Mouse (Mus musculus) embryonic facial prominence, embryonic 10.5 days (tissue): ENCODE results near the gene Tulp1. TPM values are rescaled to one million over a fixed set of nuclear protein-coding genes. Genes with fewer than 3 reads are reported as not detected.

Experiments
- DNase-seq: peaks from one replicate; pipeline ENCODE4 v3.0.0-alpha.2; 2017; ENCODE audit warnings: low spot score
- H3K27ac ChIP-seq: fragments of 300-500 bp; sonication (generic); replicated peaks from 2 replicates; pipeline ENCODE4 v1.5.1; 2016; ENCODE audit warnings: mild to moderate bottlenecking
- H3K27me3 ChIP-seq: fragments of 300-500 bp; sonication (generic); replicated peaks from 2 replicates; pipeline ENCODE4 v1.6.1; 2016; ENCODE audit warnings: low read depth, mild to moderate bottlenecking; ENCODE audit not compliant: poor library complexity, severe bottlenecking
- H3K36me3 ChIP-seq: fragments of 300-500 bp; sonication (generic); replicated peaks from 2 replicates; pipeline ENCODE4 v1.6.1; 2016; ENCODE audit warnings: mild to moderate bottlenecking, moderate library complexity
- H3K4me1 ChIP-seq: fragments of 300-500 bp; sonication (generic); 2 replicates; pipeline ENCODE4 v1.6.1; 2016
- H3K4me3 ChIP-seq: fragments of 300-500 bp; sonication (generic); 2 replicates; pipeline ENCODE4 v1.5.1; 2016; ENCODE audit warnings: mild to moderate bottlenecking, moderate library complexity
- H3K9me3 ChIP-seq: fragments of 300-500 bp; sonication (generic); 2 replicates; pipeline ENCODE4 v1.6.1; 2016; ENCODE audit warnings: mild to moderate bottlenecking
- WGBS: fragments of 180-500 bp; shearing (Covaris S2); methylation state at CpG from one replicate; pipeline ENCODE4 v1.1.7; 2016; 5-methylcytosine and 5-hydroxymethylcytosine counted together
- polyA plus RNA-seq: library from polyadenylated mRNA; unstranded; fragments of >200 nt; fragmentation: Nextera tagmentation; extraction: Ambion mirVana; gene quantifications from 2 replicates; pipeline ENCODE4 v1.2.1, GENCODE M21; 2016

The Tulp1 gene
- polyA plus RNA-seq, 1 experiment from 2014 or later: 4.9 TPM

GRCm38 (mm10) chr17:28347327-28347726 is 17.7 kb downstream of the Tulp1 start:
- no peak for DNase-seq
- 81% methylated on average over 10 of the region's 10 CpGs for WGBS
- H3K4me3 ChIP-seq: peak overlapping the region; percentile 4; the same call in 1 of the 2 replicates
- no peak overlapping the region for H3K27ac ChIP-seq
- H3K27me3 ChIP-seq: peaks cover 43% of the 10 kb centered on the region
- no peaks in the 10 kb centered on the region for H3K9me3 ChIP-seq
- 0 out of 2 replicates have a peak, but pooled peaks cover 2% of the 10 kb centered on the region for H3K36me3 ChIP-seq
- H3K4me1 ChIP-seq: peaks cover 96% of the 10 kb centered on the region

- Histone ChIP-seq H3K4me1 (peaks cover 96% of the 10 kb centered on the region), H3K27ac (peak overlapping the region; percentile 84), H3K4me3 (peak overlapping the region; percentile 44), H3K9me3 (no peaks in the 10 kb centered on the region), H3K36me3 (peaks cover 8% of the 10 kb centered on the region), H3K27me3 (peaks cover 39% of the 10 kb centered on the region)
- 6% methylated on average over 10 of the region's 10 CpGs for WGBS
- peak; percentile 61 for DNase-seq
Observed at GRCm38 (mm10) chr17:28345882-28346281, 19.1 kb downstream of the Tulp1 start.

GRCm38 (mm10) chr17:28345271-28345721 is 19.7 kb downstream of the Tulp1 start:
- Histone ChIP-seq H3K27me3 (peaks cover 39% of the 10 kb centered on the region), H3K27ac (peak overlapping the region; percentile 84), H3K9me3 (no peaks in the 10 kb centered on the region), H3K4me1 (peaks cover 98% of the 10 kb centered on the region), H3K4me3 (peak overlapping the region; percentile 44), H3K36me3 (peaks cover 14% of the 10 kb centered on the region)
- no peak for DNase-seq
- 8% methylated on average over 8 of the region's 8 CpGs for WGBS

GRCm38 (mm10) chr17:28344670-28345069 is 20.4 kb downstream of the Tulp1 start:
- no peak for DNase-seq
- H3K27ac ChIP-seq: peak overlapping the region; percentile 84
- peaks cover 95% of the 10 kb centered on the region for H3K4me1 ChIP-seq
- WGBS: 51% methylated on average over 3 of the region's 3 CpGs
- peaks cover 39% of the 10 kb centered on the region for H3K27me3 ChIP-seq
- peak overlapping the region; percentile 44 for H3K4me3 ChIP-seq
- H3K9me3 ChIP-seq: no peaks in the 10 kb centered on the region
- H3K36me3 ChIP-seq: peaks cover 20% of the 10 kb centered on the region

- peaks cover 89% of the 10 kb centered on the region for H3K4me1 ChIP-seq
- peaks cover 35% of the 10 kb centered on the region for H3K27me3 ChIP-seq
- no peak for DNase-seq
- H3K9me3 ChIP-seq: no peaks in the 10 kb centered on the region
- peak overlapping the region; percentile 36; the same call in 1 of the 2 replicates for H3K4me3 ChIP-seq
- peak overlapping the region; percentile 84 for H3K27ac ChIP-seq
- peaks cover 26% of the 10 kb centered on the region for H3K36me3 ChIP-seq
- 33% methylated on average over 4 of the region's 4 CpGs for WGBS
Observed at GRCm38 (mm10) chr17:28344050-28344607, 20.9 kb downstream of the Tulp1 start.

- H3K27ac ChIP-seq: peak overlapping the region; percentile 26
- peaks cover 59% of the 10 kb centered on the region for H3K4me1 ChIP-seq
- WGBS: 11% methylated on average over 26 of the region's 26 CpGs
- DNase-seq: peak; percentile 84
- no peaks in the 10 kb centered on the region for H3K9me3 ChIP-seq
- H3K4me3 ChIP-seq: peak overlapping the region; percentile 45
- peaks cover 19% of the 10 kb centered on the region for H3K27me3 ChIP-seq
- H3K36me3 ChIP-seq: peaks cover 52% of the 10 kb centered on the region
Observed at GRCm38 (mm10) chr17:28341091-28341490, 23.9 kb downstream of the Tulp1 start.

- 77% methylated on average over 7 of the region's 7 CpGs for WGBS
- Histone ChIP-seq H3K27me3 (peaks cover 18% of the 10 kb centered on the region), H3K9me3 (no peaks in the 10 kb centered on the region), H3K27ac (peak overlapping the region; percentile 26), H3K36me3 (peaks cover 57% of the 10 kb centered on the region), H3K4me3 (peak overlapping the region; percentile 45), H3K4me1 (peaks cover 54% of the 10 kb centered on the region)
- no peak for DNase-seq
Observed at GRCm38 (mm10) chr17:28340578-28340977, 24.4 kb downstream of the Tulp1 start.

- no peak overlapping the region for H3K27ac ChIP-seq
- no peak for DNase-seq
- H3K27me3 ChIP-seq: peaks cover 6% of the 10 kb centered on the region; the same call in 1 of the 2 replicates
- H3K4me1 ChIP-seq: peaks cover 54% of the 10 kb centered on the region
- WGBS: 91% methylated on average over 7 of the region's 7 CpGs
- no peak overlapping the region for H3K4me3 ChIP-seq
- no peaks in the 10 kb centered on the region for H3K9me3 ChIP-seq
- H3K36me3 ChIP-seq: peaks cover 87% of the 10 kb centered on the region
Observed at GRCm38 (mm10) chr17:28337547-28337946, 27.5 kb downstream of the Tulp1 start.

- Histone ChIP-seq H3K4me3 (no peak overlapping the region), H3K27ac (no peak overlapping the region), H3K4me1 (peaks cover 50% of the 10 kb centered on the region), H3K9me3 (no peaks in the 10 kb centered on the region), H3K36me3 (peaks cover 96% of the 10 kb centered on the region), H3K27me3 (no peaks in the 10 kb centered on the region)
- DNase-seq: no peak
- WGBS: 73% methylated on average over 10 of the region's 10 CpGs
Observed at GRCm38 (mm10) chr17:28335267-28335666, 29.8 kb downstream of the Tulp1 start.

- no peaks in the 10 kb centered on the region for H3K9me3 ChIP-seq
- peaks cover 90% of the 10 kb centered on the region for H3K36me3 ChIP-seq
- peaks cover 61% of the 10 kb centered on the region for H3K4me1 ChIP-seq
- peak overlapping the region; percentile 31 for H3K4me3 ChIP-seq
- peak; percentile 55 for DNase-seq
- H3K27me3 ChIP-seq: no peaks in the 10 kb centered on the region
- peak overlapping the region; percentile 5 for H3K27ac ChIP-seq
- 59% methylated on average over 31 of the region's 31 CpGs for WGBS
Observed at GRCm38 (mm10) chr17:28332915-28333546, 32.0 kb downstream of the Tulp1 start.

GRCm38 (mm10) chr17:28332113-28332914 is 32.7 kb downstream of the Tulp1 start:
- H3K36me3 ChIP-seq: peaks cover 82% of the 10 kb centered on the region
- peak overlapping the region; percentile 5 for H3K27ac ChIP-seq
- no peaks in the 10 kb centered on the region for H3K27me3 ChIP-seq
- H3K9me3 ChIP-seq: no peaks in the 10 kb centered on the region
- DNase-seq: peak; percentile 45
- WGBS: 48% methylated on average over 13 of the region's 13 CpGs
- peak overlapping the region; percentile 16; the same call in 1 of the 2 replicates for H3K4me3 ChIP-seq
- peaks cover 68% of the 10 kb centered on the region for H3K4me1 ChIP-seq
